Mouse (Mus musculus) large intestine, adult 2 months (tissue): ENCODE data around the gene Dusp6. TPM values are rescaled to one million over a fixed set of nuclear protein-coding genes. Genes with fewer than 3 reads are reported as not detected.
"Not testable (repeated sequence)": the region's sequence is repeated elsewhere in the genome, so short reads cannot be mapped to it uniquely, and the experiment has no call there.

Source experiments
- DNase-seq: peaks from one replicate; pipeline ENCODE4 v3.0.0-alpha.2; 2012; ENCODE audit warnings: low read depth, low spot score
- WGBS: fragments of 180-500 bp; shearing (Covaris S2); methylation state at CpG from one replicate; pipeline ENCODE4 v1.1.7; 2018; 5-methylcytosine and 5-hydroxymethylcytosine counted together
- polyA plus RNA-seq: library from polyadenylated mRNA; depleted of rRNA; stranded (reverse); fragments of >200 nt; gene quantifications from 2 replicates; pipeline ENCODE4 v1.2.3, GENCODE M21; 2012; rRNA removed

The Dusp6 gene
- polyA plus RNA-seq: 63.7 and 88.7 TPM in 2 replicates

DNA sequence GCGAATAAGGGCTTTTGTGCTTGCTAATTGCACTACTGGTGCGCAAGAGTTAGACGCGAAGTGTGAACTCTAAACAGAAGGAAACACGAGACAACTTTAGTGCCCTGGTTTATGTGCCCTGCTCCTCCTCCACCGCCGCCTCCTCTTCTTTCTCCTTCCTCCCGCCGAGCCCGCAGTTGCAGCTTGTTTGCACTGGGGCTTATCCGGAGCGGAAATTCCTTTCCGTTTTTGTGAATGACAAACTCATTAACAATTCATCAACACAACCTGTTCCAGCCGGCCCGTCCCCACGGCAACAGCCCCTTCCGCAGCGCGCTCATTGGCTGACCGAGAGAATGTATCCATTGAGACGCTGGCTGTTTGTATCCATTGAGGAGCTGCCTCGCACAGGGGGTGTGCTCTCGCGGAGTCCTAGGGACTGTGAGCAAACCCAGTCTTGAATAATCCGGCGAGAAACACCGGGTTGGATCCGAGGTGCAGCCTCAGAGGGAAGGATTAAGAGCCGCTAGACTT, at the start of gene Dusp6:
TSS of gene Dusp6 (plus strand) at position 365 of the 513 bp plus-strand sequence.
- WGBS: under 1% methylated on average over 29 of the region's 29 CpGs
- peak; percentile 93 for DNase-seq

DNA sequence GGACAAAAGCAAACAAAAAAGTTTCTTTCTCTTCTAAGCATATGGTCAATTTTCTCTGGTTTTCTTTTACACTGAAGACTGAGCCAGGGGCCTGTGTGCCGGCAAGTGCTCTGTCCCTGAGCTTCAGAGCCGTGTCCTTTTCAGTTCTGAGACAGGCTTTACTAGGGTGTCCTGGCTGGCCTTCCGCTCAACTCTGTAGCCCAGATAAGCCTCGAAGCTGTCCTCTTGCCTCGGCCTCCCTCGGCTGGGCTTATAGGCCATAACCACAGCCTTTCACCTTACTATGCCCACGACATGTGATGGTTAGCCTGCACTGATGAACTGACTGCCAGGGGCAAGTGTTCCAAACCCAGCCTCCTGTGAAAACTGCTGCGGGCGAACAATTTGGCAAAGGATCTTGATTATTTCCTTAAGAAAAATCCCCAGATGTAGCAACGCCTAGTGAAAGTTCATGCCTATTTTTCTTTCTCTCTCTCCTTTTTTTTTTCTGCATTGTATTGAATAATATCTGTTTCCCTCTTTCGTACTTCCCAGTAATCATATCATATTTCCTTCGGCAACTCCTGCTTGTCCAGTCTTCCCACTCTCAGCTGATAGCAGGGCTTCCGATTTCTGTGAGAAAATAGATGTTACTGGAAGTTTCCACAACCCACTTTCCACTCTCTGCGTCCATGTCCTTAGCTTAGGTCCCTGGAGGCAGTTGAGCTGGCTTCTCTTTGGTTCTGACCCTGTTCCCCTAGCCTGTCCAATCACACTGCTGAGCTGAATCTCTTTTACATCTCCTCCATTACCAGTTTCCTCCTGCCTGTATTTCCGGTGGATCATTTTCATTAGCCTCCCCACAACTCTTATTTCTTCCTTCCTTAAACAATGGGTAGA, 48.4 kb upstream of the Dusp6 start:
- 86% methylated on average over 15 of the region's 15 CpGs for WGBS
- no peak for DNase-seq

DNA sequence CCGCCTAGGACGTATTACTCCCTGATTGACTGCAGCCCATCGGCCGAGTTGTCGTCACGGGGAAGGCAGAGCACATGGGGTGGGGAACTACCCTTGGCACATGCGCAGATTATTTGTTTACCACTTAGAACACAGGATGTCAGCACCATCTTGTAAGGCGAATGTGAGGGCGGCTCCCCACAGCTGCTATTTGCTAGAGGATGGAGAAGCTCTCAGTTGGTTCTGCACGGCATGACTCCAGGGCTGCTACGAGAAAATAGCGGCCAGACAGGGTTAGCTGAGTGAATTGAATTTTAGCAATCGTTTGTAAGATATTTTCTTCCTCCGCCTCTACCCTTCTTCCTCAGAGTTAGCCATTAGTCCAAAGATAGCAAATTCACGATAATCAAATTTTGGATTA, 46.5 kb upstream of the Dusp6 start:
- DNase-seq: not testable (repeated sequence)
- WGBS: 94% methylated on average over 15 of the region's 15 CpGs

DNA sequence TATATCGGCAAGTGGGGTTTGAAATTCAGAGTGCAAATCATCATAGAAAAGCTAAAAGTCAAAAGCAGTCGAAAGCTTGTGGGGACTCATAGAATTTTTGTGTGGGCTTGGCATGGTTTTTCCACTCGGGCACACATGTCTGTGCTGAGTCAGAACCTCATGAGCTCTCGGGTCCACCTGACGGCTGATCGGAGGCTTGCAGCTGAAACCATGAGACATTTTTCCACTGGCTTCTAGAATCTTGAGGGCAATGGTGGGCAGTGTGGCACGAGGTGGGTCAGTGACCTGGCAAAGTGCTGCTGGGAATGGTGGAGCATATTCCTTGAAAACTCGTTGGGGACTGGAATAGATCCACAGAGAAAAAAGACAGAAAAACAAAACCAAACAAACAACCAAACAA, 41.5 kb upstream of the Dusp6 start:
- WGBS: 93% methylated on average over 8 of the region's 8 CpGs
- DNase-seq: no peak

DNA sequence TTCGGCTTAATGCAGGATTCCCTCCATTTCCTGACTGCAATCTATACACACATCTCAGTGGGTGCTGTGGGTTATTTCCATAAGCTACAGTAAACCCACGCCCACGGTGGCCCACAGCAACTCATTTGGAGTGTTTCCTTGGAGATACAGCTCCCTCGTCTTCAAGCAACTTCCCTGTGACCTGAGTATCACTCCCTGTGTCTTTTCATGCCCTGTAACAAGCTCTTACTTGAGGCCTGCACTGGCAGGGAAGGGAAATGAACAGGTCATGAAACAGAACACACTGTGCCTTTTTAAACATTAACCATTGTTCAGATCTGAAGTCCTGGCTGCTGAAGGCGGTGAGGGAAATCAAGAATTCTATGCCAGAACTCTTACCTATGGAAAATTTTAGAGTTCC, 40.3 kb upstream of the Dusp6 start:
- no peak for DNase-seq
- WGBS: 34% methylated on average over 5 of the region's 5 CpGs

DNA sequence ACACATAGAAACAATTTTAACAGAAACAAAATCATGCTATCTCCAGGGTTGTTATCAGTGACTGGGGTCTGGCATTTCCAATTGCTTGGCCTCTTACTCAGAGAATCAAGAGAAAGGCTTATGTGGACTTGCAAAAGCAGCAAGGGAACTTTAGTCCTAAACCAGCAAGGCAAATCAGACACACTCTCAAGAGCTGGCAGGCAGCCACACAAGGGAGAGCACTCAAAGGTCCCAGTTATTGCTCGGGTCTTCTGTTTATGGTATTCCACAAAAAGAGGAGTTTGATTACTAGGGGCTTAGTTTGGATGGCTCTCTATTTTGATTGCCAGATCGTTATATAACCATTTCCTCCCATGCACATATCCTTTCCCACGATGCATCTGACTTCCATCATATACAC, 38.8 kb upstream of the Dusp6 start:
- WGBS: 17% methylated on average over 3 of the region's 3 CpGs
- DNase-seq: no peak

DNA sequence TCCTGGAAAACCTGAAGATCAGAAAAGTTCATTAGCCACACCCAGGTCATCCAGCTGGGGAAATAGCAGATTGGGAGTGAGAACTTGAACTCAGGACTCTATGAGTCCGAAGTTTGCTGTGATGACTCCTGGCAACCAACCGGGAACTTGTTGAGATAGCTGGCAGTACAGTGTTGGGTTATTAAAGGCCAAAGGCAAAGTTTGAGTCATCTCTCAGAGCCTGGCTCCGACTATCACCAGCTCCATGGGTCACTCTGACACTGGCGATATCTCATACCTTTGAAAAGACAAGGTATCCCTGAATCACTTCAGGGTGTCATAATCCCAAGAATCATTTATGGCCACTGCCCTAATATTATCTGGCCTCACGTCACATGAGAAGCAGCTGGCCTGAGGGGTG, 36.2 kb upstream of the Dusp6 start:
- DNase-seq: no peak
- WGBS: 66% methylated on average over 5 of the region's 5 CpGs

DNA sequence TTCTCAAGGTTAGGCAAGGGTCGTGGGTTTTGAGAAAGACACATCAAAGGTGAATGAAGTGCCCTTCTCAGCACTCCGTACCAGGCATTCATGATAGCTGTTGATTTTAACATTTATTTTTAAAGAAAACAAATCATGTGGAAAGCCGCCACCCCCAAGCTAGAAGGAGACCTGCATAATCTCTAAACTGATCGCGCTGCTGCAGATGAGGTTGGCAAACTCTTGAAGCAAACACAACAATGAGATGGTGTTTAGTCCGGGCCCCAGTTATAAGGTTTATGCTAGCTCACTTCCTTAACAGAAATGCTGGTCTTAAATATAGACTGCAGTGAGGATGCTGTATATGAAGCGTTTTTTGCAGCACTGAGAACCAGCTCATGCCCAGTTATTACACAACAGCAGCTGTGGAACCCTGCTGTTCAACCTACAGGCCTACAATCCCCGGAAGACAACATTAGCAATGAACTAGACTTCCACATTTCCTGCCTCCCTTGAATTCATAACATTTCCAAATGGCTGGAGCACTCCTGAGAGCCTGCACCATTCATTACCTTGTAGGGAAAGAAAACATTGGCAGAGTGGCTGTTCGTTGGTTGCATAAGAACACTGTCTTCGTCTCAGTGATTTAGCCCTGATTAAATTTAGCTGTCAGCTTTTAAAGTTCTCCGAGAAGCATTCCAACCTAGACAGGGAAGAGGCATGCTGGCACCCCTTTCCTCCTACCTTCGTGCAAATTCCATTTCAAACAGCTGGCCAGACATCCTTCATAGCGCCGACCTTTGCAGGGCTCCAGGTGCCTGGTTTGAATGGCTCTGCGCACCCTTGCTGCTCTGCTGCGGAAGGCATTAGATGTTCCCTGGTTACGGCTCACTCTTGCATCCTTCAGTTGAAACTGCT, 34.8 kb upstream of the Dusp6 start:
- 72% methylated on average over 17 of the region's 17 CpGs for WGBS
- DNase-seq: no peak

DNA sequence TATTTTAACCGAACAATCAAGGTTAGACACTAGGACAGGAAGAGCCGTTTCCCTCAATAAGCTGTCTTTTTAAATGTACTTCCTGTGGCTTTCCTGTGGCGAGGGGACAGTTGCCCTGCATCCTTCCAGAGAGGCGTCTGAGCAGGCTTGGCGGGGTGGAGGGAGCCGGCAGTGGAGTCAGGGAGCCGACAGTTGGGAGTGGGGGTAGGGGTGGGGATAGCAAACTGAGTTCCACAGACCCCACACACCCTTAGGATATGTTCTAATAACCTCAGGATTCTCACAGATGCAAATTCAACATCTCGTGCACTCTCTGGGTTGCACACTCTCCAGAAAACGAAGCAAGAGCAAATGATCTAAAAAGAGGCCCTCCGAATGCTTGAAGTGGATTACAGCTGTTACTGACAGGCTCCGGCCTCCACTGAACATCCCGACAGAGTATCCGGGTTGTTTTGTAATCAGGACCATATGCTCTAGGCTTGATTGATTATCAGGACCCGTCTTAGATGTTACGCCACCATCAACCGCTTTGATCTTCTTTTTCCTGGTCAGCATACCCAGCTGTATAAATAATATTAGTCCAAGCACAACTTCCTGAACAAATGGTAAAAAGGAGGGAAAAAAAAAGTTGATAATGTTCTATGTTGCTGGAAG, 33.9 kb upstream of the Dusp6 start:
- DNase-seq: no peak
- 57% methylated on average over 16 of the region's 16 CpGs for WGBS

DNA sequence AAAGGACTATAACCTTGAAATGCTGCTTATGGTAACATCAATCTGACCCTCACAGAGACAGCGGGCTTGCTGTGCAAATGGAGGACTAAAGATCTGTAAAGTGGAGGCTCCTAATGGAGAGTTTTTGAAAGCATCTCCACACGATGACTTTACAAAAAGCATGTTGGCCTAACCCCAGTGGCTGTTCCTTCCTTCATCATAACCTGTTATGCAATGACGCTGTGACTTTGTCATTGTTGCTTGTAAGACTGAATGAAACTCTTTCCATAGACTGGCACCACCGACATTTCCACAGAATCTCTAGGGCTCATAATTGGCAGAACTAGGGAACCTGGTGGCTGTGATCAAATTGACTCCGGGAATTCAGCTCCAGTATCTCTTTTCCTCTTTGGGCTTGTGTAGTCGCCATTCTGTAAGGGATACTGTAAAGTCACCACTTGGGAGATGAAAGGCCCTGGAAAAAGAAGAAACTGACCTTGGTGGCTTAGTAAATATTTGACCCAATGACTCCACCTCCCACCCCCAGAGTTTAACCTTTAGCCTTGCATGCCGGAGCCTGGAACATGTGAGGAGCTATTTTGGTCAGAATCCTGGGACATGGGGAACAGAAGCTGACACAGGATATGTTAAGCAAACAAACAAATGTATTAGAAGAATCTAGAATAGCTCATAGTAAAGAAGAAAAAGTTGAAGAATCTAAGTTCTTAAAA, 30.4 kb upstream of the Dusp6 start:
- WGBS: 57% methylated on average over 7 of the region's 7 CpGs
- no peak for DNase-seq

DNA sequence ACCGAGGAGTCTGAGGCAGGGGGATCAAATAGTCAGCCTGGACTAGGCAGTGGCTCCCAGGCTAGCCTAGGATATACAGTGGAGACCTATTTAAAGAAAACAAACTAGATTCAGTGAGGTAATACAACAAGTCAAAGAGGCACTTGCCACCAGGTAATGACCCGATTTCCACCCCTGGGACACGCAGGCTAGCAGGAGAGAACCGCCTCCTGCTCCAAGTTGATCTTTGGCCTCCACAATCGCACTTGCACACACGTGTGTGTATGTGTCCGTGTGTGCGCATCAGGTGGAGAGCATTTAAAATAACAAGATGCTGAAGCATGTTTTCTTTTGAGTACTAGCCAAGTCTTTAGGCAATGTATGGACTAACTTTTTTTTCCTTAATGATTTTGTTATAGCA, 28.7 kb upstream of the Dusp6 start:
- 85% methylated on average over 8 of the region's 8 CpGs for WGBS
- no peak for DNase-seq

DNA sequence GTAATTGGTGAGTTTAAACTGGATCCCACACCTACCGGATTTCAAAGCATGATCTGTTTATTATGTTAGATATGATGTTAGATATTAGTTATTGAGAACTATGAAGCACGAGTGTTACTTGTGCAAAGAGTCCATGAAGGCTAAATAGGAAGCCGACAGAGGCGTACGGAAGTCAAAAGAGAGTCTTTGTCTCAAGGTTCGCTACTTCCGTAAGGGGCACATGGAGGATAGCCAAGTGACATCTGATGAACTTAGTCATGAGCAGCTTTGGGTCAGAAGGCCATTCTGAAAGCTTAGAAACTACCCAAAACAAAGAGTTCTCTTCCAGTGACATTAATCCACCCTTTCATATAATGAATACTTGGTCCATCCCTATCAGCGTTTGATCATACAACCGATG, 27.9 kb upstream of the Dusp6 start:
- WGBS: 94% methylated on average over 9 of the region's 9 CpGs
- DNase-seq: no peak

DNA sequence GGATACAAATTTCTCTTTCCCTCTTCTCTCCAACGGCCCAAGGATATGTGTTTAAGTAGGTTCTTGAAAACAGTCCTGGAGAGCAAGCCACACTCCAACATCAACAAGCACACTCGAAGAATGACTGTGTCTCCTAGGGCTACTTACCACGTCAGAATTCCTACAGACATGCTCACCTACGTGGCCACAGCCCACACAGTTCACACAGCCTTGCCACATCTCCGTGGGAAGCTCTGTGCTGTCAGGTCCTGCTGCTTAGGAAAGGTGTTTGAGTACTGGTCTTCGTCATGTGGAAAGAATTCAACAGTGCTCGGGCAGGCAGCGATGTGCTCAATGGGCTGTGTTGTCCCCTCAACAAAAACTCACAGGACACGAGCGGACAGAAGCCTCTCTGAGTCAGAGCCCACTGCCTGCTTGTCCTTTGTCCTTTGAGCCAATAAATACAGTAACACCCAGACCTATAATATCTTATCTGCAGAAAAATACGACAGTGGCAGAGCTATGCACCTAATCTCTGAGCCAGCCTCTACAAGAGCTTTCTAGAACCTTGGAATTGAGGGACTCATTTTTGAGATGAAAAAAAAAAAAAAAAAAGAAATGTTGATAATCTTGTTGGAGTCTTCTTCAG, 25.7 kb upstream of the Dusp6 start:
- DNase-seq: no peak
- 62% methylated on average over 11 of the region's 11 CpGs for WGBS

DNA sequence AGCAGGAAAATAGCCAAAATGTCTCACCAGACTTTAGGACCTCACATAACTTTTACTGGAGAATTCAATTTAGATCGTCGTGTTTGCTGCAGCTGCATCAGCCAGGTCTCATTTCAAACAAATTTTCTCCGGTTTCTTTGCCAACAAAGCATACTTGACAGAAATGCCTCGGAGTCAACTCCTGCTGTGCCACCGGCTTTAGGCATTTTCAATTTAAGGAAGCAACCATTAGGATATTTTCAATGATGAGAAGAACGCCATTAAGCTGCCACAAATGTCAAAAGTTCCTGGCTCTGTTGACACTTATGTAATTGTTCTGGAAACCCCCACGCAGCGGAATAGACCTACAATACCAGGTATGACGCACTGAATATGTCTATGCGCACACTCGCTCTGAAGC, 24.5 kb upstream of the Dusp6 start:
- WGBS: 87% methylated on average over 11 of the region's 11 CpGs
- no peak for DNase-seq

DNA sequence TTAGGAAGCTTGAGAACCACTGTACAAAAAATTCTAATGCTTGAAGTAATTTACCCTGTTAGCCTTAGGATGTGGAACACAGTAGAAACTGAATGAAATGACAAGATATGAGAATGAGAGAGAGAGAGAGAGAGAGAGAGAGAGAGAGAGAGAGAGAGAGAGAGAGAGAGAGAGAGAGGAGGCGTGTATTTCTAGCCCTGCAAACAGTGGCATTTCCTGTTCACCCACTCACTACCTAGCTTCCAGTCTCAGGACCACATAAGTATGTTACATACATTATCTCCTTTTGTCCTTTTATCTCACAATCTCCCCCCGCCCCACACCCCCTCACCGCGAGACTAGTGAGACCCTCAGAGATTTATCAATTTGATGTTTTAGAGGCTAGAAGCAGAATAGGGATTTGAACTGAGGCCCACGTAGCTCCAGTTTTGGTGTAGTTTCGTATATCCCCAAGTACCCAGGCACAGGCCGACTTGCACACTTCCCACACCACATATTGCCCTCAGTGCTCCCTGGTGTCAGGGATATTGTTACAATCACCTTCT, 21.7 kb upstream of the Dusp6 start:
- no peak for DNase-seq
- 78% methylated on average over 7 of the region's 7 CpGs for WGBS

DNA sequence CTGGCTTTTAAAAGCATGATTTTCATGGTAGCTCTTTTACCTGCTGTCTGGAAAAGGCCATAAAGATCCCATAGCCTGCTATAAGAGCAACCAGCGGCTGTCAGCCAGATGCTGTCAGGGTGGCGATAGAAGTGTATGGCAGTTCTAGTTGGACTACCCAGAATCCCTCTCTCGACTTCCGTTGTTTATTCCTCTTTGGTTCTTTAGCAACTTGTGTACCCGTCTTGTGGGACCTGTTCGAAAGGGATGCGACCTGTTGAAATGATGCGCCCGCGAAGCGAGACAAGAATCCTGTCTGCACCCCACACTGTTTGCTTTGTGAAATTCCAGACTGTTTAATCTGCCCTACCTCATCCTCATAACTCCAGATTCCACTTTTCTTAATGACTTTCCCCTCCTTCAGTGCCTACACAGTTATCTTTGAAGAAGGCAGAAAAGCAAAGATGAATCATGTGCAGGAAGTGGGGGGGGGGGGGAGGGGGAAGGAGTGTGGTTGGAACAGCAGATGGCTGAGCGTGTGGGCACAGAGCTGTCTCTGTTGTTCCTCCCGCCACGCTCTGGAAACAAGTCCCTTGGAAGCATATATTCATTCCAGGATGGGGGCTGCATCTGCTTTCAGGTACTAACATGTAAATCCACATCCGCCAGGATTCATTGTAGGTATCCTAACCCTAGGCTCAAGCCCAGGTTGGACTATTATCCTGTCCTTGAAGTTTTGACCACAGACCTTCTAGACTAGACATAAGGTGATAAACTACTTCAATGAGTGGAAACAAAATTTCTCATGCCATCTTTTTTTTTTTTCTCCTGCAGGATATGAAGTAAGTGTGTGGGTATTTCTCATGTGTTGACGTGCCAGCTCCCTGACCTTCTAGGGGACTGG, 21.0 kb upstream of the Dusp6 start:
- 30% methylated on average over 16 of the region's 16 CpGs for WGBS
- no peak for DNase-seq

DNA sequence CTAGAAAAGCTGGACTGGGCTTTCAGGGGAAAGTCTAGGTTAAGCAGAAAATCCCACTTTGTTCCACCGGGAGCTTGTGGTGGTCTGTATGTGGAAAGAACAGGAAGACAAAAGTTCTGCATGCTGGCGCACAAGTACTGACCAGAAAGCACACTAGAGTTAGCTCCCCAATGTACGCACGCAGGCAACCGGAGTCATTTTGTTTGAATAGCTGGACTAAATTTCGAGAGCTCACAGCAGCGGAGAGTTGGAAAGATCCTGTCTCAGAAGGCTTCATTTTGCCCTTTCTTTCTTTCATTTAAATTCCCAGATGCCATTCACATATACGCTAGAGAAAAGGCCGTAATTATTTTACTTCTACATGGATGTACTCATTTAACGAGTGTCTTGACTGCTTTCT, 20.3 kb upstream of the Dusp6 start:
- 91% methylated on average over 10 of the region's 10 CpGs for WGBS

More for the DNA sequence above, 20.3 kb upstream of the Dusp6 start:
- DNase-seq: no peak
